Mouse (Mus musculus): ENCODE measurements around the gene Specc1l. TPM values are rescaled to one million over a fixed set of nuclear protein-coding genes. Genes with fewer than 3 reads are reported as not detected.
A peak's percentile ranks its signal among the peaks of the same experiment; 100 is the strongest.

The Specc1l gene
- polyA plus RNA-seq, 1 experiment = 31.6 TPM

DNA sequence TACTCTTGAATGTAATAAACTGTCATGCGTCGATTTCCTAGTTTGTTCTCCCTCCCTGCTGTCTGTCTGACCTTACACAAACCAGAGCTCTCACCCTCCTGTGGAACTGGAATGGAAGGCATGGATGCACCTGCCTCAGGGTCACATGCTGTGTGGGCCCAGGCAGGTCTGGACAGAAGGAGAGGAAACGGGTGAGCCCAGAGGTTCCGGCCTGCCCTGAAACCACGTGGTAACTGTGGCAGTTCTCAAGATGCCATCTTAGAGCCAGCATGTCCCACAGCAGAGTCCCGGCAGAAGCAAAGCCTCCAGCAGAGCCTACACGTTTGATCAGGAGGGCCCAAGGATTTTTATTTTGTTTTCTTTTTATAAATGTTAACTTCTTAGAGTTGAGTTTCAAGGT, 100.5 kb downstream of the Specc1l start:
- Histone ChIP-seq H3K27me3 (ENCODE audit: control insufficient read depth, insufficient read depth, low read length) (no peaks in the 10 kb centered on the region), H3K27ac (ENCODE audit: control insufficient read depth, insufficient read depth, low read length) (no peak overlapping the region), H3K4me3 (ENCODE audit: control insufficient read depth, insufficient read depth, low read length) (no peak overlapping the region), H3K36me3 (ENCODE audit: control insufficient read depth, insufficient read depth, low read length) (peaks cover 13% of the 10 kb centered on the region), H3K4me1 (replicated peaks; ENCODE audit: control insufficient read depth, insufficient read depth, low read length) (peaks cover 20% of the 10 kb centered on the region)
- no peak for TF ChIP-seq POLR2A (IDR thresholded peaks at IDR 0.05; ENCODE audit: control insufficient read depth, extremely low read depth, insufficient read depth, low read length, poor library complexity)
- TF ChIP-seq CTCF (IDR thresholded peaks at IDR 0.05; ENCODE audit: borderline replicate concordance, control insufficient read depth, extremely low read depth, insufficient read depth, low read length, poor library complexity) = no peak
- no peak for DNase-seq
- WGBS = 27% methylated on average over 7 of the region's 7 CpGs

DNA sequence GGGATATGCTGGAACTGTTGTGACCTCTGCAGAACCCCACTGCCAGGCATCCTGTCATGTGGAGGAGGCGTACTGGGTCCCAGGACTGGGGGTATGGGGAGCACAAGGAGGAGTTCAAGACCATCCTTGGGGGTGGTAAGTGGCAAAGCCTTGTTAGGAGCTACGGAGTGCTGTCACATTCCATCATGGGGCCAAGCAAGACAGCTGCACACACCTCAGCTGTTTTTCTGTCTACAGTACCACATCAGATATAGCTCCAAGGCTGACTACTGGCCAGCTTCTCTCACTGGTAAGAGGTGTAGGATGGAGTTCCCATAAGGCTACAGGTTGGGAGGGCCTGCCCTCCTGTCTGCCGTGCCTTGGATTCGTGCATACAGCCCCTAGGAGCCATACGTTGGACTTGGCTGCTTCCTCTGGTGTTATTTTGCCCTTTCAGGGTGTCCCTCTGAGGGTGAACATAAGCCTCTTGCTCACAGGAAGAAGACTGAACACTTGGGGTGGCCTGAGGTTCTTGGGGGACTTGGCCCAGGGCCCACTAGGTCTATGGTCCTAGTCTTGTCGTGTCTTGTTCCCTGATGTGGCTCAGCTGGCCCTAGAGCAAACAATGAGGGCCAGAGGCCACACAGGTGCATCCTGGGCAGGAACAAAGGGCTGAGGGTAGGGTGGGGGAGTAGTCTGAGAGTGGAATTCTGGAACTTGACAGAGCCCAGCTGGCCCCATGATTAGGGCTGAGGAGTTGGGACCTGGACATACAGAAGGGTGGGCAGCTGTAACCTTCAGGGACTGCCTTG, 102.5 kb downstream of the Specc1l start:
- H3K4me1 ChIP-seq (replicated peaks; ENCODE audit: control insufficient read depth, insufficient read depth, low read length) = peaks cover 41% of the 10 kb centered on the region
- TF ChIP-seq POLR2A (IDR thresholded peaks at IDR 0.05; ENCODE audit: control insufficient read depth, extremely low read depth, insufficient read depth, low read length, poor library complexity) (no peak), CTCF (IDR thresholded peaks at IDR 0.05; ENCODE audit: borderline replicate concordance, control insufficient read depth, extremely low read depth, insufficient read depth, low read length, poor library complexity) (no peak)
- H3K4me3 ChIP-seq (ENCODE audit: control insufficient read depth, insufficient read depth, low read length) = no peak overlapping the region
- no peak overlapping the region for H3K27ac ChIP-seq (ENCODE audit: control insufficient read depth, insufficient read depth, low read length)
- no peaks in the 10 kb centered on the region for H3K27me3 ChIP-seq (ENCODE audit: control insufficient read depth, insufficient read depth, low read length)
- no peak for DNase-seq
- H3K36me3 ChIP-seq (ENCODE audit: control insufficient read depth, insufficient read depth, low read length) = 0 out of 2 replicates have a peak, but pooled peaks cover 3% of the 10 kb centered on the region
- WGBS = 47% methylated on average over 6 of the region's 6 CpGs

DNA sequence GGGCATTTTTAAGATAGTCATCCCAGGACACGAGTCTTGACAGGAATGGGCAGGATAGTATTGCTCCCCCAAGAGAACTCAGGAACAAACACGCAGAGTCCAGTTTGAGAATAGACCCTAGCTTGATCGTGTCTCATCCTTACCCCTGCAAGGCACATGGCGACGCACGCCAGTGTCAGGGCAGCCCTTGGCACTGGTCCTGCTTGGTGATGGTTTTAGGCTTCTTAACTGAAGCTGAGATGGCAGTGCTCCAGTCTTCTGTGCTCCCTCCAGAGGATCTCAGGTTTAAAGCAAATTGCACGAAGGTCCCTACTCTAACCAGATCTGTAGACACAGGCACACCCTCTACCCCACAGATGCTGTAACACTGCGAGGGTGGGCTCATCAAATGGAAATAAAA, 103.9 kb downstream of the Specc1l start:
- Histone ChIP-seq H3K4me3 (ENCODE audit: control insufficient read depth, insufficient read depth, low read length) (no peak overlapping the region), H3K27me3 (ENCODE audit: control insufficient read depth, insufficient read depth, low read length) (no peaks in the 10 kb centered on the region), H3K36me3 (ENCODE audit: control insufficient read depth, insufficient read depth, low read length) (no peaks in the 10 kb centered on the region), H3K4me1 (replicated peaks; ENCODE audit: control insufficient read depth, insufficient read depth, low read length) (peaks cover 54% of the 10 kb centered on the region), H3K27ac (ENCODE audit: control insufficient read depth, insufficient read depth, low read length) (no peak overlapping the region)
- TF ChIP-seq POLR2A (IDR thresholded peaks at IDR 0.05; ENCODE audit: control insufficient read depth, extremely low read depth, insufficient read depth, low read length, poor library complexity) (no peak), CTCF (IDR thresholded peaks at IDR 0.05; ENCODE audit: borderline replicate concordance, control insufficient read depth, extremely low read depth, insufficient read depth, low read length, poor library complexity) (no peak)
- no peak for DNase-seq
- WGBS = 75% methylated on average over 8 of the region's 8 CpGs

DNA sequence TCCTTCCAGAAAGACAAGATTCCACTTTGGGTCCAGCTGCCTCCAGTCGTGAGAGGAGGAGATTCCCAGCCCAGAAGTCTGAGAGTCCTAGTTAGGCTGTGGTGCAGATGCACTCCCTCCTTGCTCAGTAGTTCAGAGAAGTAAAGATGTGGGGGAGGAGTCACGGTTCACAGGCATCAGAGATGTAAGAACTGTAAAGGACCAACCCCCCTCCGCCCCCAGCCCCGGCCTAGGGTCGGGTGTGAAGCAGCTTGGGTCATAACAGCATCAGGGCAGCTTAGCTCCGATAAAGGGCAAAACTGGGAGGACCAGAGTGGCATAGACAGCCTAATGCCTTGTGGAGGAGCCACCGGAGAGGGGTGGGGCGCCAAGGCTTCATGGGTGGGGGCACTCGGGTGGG, 104.6 kb downstream of the Specc1l start:
- no peaks in the 10 kb centered on the region for H3K27me3 ChIP-seq (ENCODE audit: control insufficient read depth, insufficient read depth, low read length)
- TF ChIP-seq POLR2A (IDR thresholded peaks at IDR 0.05; ENCODE audit: control insufficient read depth, extremely low read depth, insufficient read depth, low read length, poor library complexity) = no peak
- no peak for TF ChIP-seq CTCF (IDR thresholded peaks at IDR 0.05; ENCODE audit: borderline replicate concordance, control insufficient read depth, extremely low read depth, insufficient read depth, low read length, poor library complexity)
- H3K4me1 ChIP-seq (replicated peaks; ENCODE audit: control insufficient read depth, insufficient read depth, low read length) = peaks cover 60% of the 10 kb centered on the region
- 4% methylated on average over 9 of the region's 9 CpGs for WGBS
- peak; percentile 59 for DNase-seq
- peak overlapping the region; percentile 63 for H3K4me3 ChIP-seq (ENCODE audit: control insufficient read depth, insufficient read depth, low read length)
- no peaks in the 10 kb centered on the region for H3K36me3 ChIP-seq (ENCODE audit: control insufficient read depth, insufficient read depth, low read length)
- no peak overlapping the region for H3K27ac ChIP-seq (ENCODE audit: control insufficient read depth, insufficient read depth, low read length)

DNA sequence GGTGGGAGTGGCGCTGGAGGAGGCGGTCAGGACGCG, 104.8 kb downstream of the Specc1l start, which contains the start of gene Adora2a:
Gene Adora2a, plus strand, starts transcription at position 6 of the 36 bp plus-strand sequence.
- DNase-seq = no peak
- Histone ChIP-seq H3K27ac (ENCODE audit: control insufficient read depth, insufficient read depth, low read length) (no peak within 1 kb of the TSS), H3K27me3 (ENCODE audit: control insufficient read depth, insufficient read depth, low read length) (no peaks in the 10 kb centered on the region), H3K4me1 (replicated peaks; ENCODE audit: control insufficient read depth, insufficient read depth, low read length) (peaks cover 62% of the 10 kb centered on the region), H3K4me3 (ENCODE audit: control insufficient read depth, insufficient read depth, low read length) (peak within 1 kb of the TSS; percentile 63), H3K36me3 (ENCODE audit: control insufficient read depth, insufficient read depth, low read length) (no peaks in the 10 kb centered on the region)
- TF ChIP-seq POLR2A (IDR thresholded peaks at IDR 0.05; ENCODE audit: control insufficient read depth, extremely low read depth, insufficient read depth, low read length, poor library complexity) (no peak), CTCF (IDR thresholded peaks at IDR 0.05; ENCODE audit: borderline replicate concordance, control insufficient read depth, extremely low read depth, insufficient read depth, low read length, poor library complexity) (no peak)
- WGBS = 0% methylated on average over 4 of the region's 4 CpGs

DNA sequence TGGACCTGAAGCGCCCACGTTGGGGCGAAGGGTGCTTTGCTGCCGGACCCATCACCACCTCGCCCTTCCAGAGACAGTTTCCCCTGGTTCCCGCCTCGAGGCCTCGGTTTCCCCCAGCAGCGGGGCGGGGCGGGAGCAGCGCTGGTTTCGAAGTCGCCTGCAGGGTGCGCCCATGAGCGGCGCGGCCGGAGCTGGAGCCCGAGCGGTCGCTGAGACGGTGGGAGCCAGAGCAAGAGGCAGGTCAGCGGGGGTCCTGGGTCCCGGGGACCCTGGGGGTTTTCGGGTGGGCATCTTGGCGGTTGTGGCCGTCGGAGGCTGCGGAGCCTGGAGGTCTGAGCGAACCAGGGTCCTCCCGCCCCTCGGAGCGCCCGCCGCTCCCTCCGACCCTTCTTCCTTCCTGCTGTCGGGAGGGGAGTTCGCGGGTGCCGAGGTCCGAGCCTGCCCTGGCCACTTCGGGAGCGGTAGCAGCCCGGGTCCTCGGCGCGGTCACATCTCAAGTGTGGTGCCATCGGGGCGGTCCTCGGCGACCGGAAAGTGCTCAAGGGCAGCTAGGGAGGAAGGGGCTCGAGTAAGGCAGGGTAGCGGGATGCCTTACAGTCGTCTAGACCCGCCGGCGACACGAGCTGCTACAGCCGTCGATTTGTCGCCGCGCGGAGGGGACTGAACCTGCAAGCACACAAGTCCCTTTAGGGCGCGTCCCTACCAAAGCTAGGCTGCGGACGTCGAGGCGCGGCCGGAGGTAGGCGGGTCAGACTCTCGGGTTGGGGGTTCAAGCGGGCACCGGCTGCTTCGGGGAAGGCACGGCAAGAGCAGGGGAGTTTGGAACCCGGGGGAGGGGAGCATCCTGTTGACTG, 105.3 kb downstream of the Specc1l start:
- TF ChIP-seq POLR2A (IDR thresholded peaks at IDR 0.05; ENCODE audit: control insufficient read depth, extremely low read depth, insufficient read depth, low read length, poor library complexity) (peak; percentile 36; the same call in 1 of the 2 replicates), CTCF (IDR thresholded peaks at IDR 0.05; ENCODE audit: borderline replicate concordance, control insufficient read depth, extremely low read depth, insufficient read depth, low read length, poor library complexity) (peak; percentile 76; the same call in 1 of the 2 replicates)
- no peaks in the 10 kb centered on the region for H3K36me3 ChIP-seq (ENCODE audit: control insufficient read depth, insufficient read depth, low read length)
- peak; percentile 87 for DNase-seq
- peaks cover 64% of the 10 kb centered on the region for H3K4me1 ChIP-seq (replicated peaks; ENCODE audit: control insufficient read depth, insufficient read depth, low read length)
- WGBS = under 1% methylated on average over 81 of the region's 81 CpGs
- H3K27ac ChIP-seq (ENCODE audit: control insufficient read depth, insufficient read depth, low read length) = no peak overlapping the region
- H3K4me3 ChIP-seq (ENCODE audit: control insufficient read depth, insufficient read depth, low read length) = peak overlapping the region; percentile 63
- no peaks in the 10 kb centered on the region for H3K27me3 ChIP-seq (ENCODE audit: control insufficient read depth, insufficient read depth, low read length)
